Mouse (Mus musculus) intestine, embryonic 14.5 days (tissue): ENCODE results near the gene Oas1a. TPM values are rescaled to one million over a fixed set of nuclear protein-coding genes. Genes with fewer than 3 reads are reported as not detected.

Experiments
- ATAC-seq: fragments of 200-750 bp; cut with Nextera tagmentation; replicated peaks from 2 replicates; pipeline ENCODE4 v1.8.0; 2017; ENCODE audit warnings: low read depth, moderate number of reproducible peaks, moderate TSS enrichment, moderate library complexity; ENCODE audit not compliant: low FRiP score, low TSS enrichment
- DNase-seq: peaks from one replicate; pipeline ENCODE4 v3.0.0-alpha.2; 2018; ENCODE audit warnings: low spot score
- H3K27ac ChIP-seq: fragments of 300-500 bp; sonication (generic); 2 replicates; pipeline ENCODE4 v1.5.1; 2014; ENCODE audit warnings: low read depth, mild to moderate bottlenecking, control low read depth
- H3K27me3 ChIP-seq: fragments of 300-500 bp; sonication (generic); replicated peaks from 2 replicates; pipeline ENCODE4 v1.6.1; 2014; ENCODE audit warnings: low read length, control low read depth; ENCODE audit not compliant: control insufficient read depth, insufficient read depth
- H3K36me3 ChIP-seq: fragments of 300-500 bp; sonication (generic); 2 replicates; pipeline ENCODE4 v1.6.1; 2014; ENCODE audit warnings: low read length, control low read depth; ENCODE audit not compliant: control insufficient read depth, insufficient read depth
- H3K4me1 ChIP-seq: fragments of 300-500 bp; sonication (generic); replicated peaks from 2 replicates; pipeline ENCODE4 v1.6.1; 2014; ENCODE audit warnings: low read length, control low read depth, mixed read lengths; ENCODE audit not compliant: control insufficient read depth, insufficient read depth
- H3K4me2 ChIP-seq: fragments of 300-500 bp; sonication (generic); 2 replicates; pipeline ENCODE4 v1.6.1; 2014; ENCODE audit warnings: low read length
- H3K4me3 ChIP-seq: fragments of 300-500 bp; sonication (generic); 2 replicates; pipeline ENCODE4 v1.5.1; 2014; ENCODE audit warnings: low read depth, low read length, control low read depth, mixed read lengths
- H3K9ac ChIP-seq: fragments of 300-500 bp; sonication (generic); 2 replicates; pipeline ENCODE4 v1.6.1; 2014; ENCODE audit warnings: mild to moderate bottlenecking, low read length
- H3K9me3 ChIP-seq: fragments of 300-500 bp; sonication (generic); 2 replicates; pipeline ENCODE4 v1.6.1; 2016; ENCODE audit warnings: low read length, control low read depth; ENCODE audit not compliant: control insufficient read depth
- WGBS: fragments of 180-500 bp; shearing (Covaris S2); extraction: QIAGEN DNeasy Blood & Tissue Kit; methylation state at CpG from one replicate; pipeline ENCODE4 v1.1.7; 2014; 5-methylcytosine and 5-hydroxymethylcytosine counted together
- polyA plus RNA-seq: library from polyadenylated mRNA; unstranded; fragments of >200 nt; fragmentation: Nextera tagmentation; extraction: Ambion mirVana; gene quantifications from 2 replicates; pipeline ENCODE4 v1.2.1, GENCODE M21; 2014

Oas1a gene
- polyA plus RNA-seq, 1 experiment from 2014 or later, result 6.6 TPM

DNA sequence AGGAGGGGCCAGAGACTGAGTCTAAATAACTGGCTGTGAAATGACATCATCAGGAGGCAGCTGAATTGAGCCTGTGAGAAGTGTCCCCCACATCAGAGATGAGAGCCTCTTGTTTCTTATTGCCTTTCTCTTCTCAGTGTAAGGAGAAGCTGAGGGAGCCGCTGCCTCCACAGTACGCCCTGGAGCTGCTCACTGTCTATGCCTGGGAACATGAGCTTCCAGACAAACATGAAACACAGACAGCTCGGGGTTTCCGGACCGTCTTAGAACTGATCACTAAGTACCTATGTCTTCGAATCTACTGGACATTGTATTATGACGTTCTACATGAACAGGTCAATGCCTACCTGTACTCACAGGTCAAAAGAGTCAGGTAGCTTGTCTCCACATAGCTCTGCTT, 36.5 kb downstream of the Oas1a start:
- DNase-seq, result no peak
- ATAC-seq, result no peak
- H3K4me3 ChIP-seq, result no peak overlapping the region
- H3K27ac ChIP-seq, result no peak overlapping the region
- H3K4me1 ChIP-seq, result no peaks in the 10 kb centered on the region
- no peak overlapping the region for H3K9ac ChIP-seq
- H3K4me2 ChIP-seq, result no peak overlapping the region
- H3K9me3 ChIP-seq, result no peaks in the 10 kb centered on the region
- no peaks in the 10 kb centered on the region for H3K36me3 ChIP-seq
- no peaks in the 10 kb centered on the region for H3K27me3 ChIP-seq
- WGBS, result 74% methylated on average over 7 of the region's 7 CpGs

GRCm38 (mm10) chr5:120870081-120870480, 37.2 kb downstream of the Oas1a start:
- ATAC-seq, result no peak
- DNase-seq, result no peak
- Histone ChIP-seq H3K36me3 (no peaks in the 10 kb centered on the region), H3K9me3 (no peaks in the 10 kb centered on the region), H3K4me1 (no peaks in the 10 kb centered on the region), H3K4me2 (no peak overlapping the region), H3K27me3 (no peaks in the 10 kb centered on the region), H3K4me3 (no peak overlapping the region), H3K27ac (no peak overlapping the region), H3K9ac (no peak overlapping the region)
- 55% methylated on average over 3 of the region's 3 CpGs for WGBS

DNA sequence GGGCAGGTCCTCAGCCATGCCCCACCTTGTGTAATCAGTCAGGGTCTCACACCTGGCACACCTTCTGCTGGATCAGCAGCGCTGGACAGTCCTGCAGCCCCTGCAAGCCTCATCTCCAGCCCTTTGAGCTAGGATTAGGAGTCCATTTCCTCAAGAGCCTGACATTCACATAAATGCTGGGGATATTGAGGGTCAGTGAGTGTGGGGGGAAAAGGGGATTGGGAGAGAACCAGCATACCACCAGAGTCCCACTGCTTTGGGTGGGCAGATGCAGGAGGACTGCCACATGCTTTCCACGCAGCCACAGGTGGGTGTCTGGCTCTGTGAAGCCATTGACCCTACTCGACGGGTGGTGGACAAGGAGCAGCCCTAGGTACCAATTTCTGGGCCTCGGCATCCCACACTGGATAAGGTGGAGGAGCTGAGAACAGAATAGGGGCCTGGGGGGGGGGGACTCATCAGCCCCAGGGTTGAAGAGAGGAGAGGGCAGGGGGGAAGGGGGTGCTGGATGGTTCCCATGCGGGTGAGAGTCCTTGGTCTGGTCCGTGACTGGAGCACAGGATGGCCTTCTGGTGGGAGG, 37.8 kb downstream of the Oas1a start:
- no peak overlapping the region for H3K9ac ChIP-seq
- no peaks in the 10 kb centered on the region for H3K4me1 ChIP-seq
- ATAC-seq, result no peak
- no peaks in the 10 kb centered on the region for H3K9me3 ChIP-seq
- 82% methylated on average over 7 of the region's 7 CpGs for WGBS
- H3K27ac ChIP-seq, result no peak overlapping the region
- no peaks in the 10 kb centered on the region for H3K36me3 ChIP-seq
- no peak overlapping the region for H3K4me2 ChIP-seq
- no peak overlapping the region for H3K4me3 ChIP-seq
- DNase-seq, result no peak
- H3K27me3 ChIP-seq, result no peaks in the 10 kb centered on the region

DNA sequence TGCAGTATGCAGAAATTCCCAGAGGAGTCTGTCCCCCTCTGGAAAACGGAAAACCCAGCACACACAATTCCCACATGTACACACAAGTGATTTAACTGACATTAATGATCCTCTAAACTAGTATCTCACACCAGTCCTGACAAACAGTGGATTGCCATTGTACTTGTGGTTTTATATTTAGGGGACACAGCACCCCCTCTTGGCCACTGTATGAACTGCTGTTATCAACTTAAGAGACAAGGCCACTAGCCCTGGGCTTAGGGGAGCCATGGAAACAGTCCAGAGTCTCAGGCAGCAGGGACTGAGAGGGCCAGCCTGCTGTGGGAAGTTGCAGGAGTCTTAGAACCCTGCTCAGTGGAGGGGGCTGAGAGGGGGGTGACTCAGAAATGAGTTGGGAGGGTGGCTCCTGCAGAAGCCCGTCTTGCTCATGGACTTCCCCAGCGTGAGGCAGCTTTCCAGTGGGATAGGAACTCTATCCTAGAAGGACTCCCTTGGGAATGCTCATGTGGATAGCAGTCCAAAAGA, 41.9 kb downstream of the Oas1a start:
- Histone ChIP-seq H3K4me3 (no peak overlapping the region), H3K4me1 (no peaks in the 10 kb centered on the region), H3K9ac (no peak overlapping the region), H3K4me2 (no peak overlapping the region), H3K27ac (no peak overlapping the region), H3K27me3 (no peaks in the 10 kb centered on the region), H3K36me3 (no peaks in the 10 kb centered on the region), H3K9me3 (no peaks in the 10 kb centered on the region)
- 74% methylated on average over 3 of the region's 3 CpGs for WGBS
- DNase-seq, result peak; percentile 60
- ATAC-seq, result no peak

- Histone ChIP-seq H3K9me3 (no peaks in the 10 kb centered on the region), H3K27ac (no peak within 1 kb of the TSS), H3K9ac (no peak within 1 kb of the TSS), H3K4me2 (no peak within 1 kb of the TSS), H3K4me1 (no peaks in the 10 kb centered on the region), H3K4me3 (no peak within 1 kb of the TSS), H3K36me3 (no peaks in the 10 kb centered on the region), H3K27me3 (no peaks in the 10 kb centered on the region)
- ATAC-seq, result no peak
- 39% methylated on average over 4 of the region's 4 CpGs for WGBS
- no peak for DNase-seq
These were observed 46.2 kb downstream of the Oas1a start, which contains the start of gene Oas1h for GRCm38 (mm10) chr5:120861121-120861520. Oas1h (plus strand) TSS chr5:120861421.

GRCm38 (mm10) chr5:120859241-120859640, 48.1 kb downstream of the Oas1a start:
- Histone ChIP-seq H3K4me2 (no peak overlapping the region), H3K27ac (no peak overlapping the region), H3K4me3 (no peak overlapping the region), H3K27me3 (no peaks in the 10 kb centered on the region), H3K4me1 (no peaks in the 10 kb centered on the region), H3K9me3 (0 out of 2 replicates have a peak, but pooled peaks cover 3% of the 10 kb centered on the region), H3K36me3 (no peaks in the 10 kb centered on the region), H3K9ac (no peak overlapping the region)
- WGBS, result 90% methylated on average over 2 of the region's 2 CpGs
- DNase-seq (no peak), ATAC-seq (no peak)

- H3K4me1 ChIP-seq, result no peaks in the 10 kb centered on the region
- no peaks in the 10 kb centered on the region for H3K27me3 ChIP-seq
- DNase-seq (no peak), ATAC-seq (no peak)
- H3K9me3 ChIP-seq, result 0 out of 2 replicates have a peak, but pooled peaks cover 5% of the 10 kb centered on the region
- no peak overlapping the region for H3K4me2 ChIP-seq
- H3K36me3 ChIP-seq, result no peaks in the 10 kb centered on the region
- WGBS, result 64% methylated on average over 3 of the region's 3 CpGs
- no peak overlapping the region for H3K9ac ChIP-seq
- no peak overlapping the region for H3K27ac ChIP-seq
- H3K4me3 ChIP-seq, result no peak overlapping the region
These were observed 57.7 kb downstream of the Oas1a start for GRCm38 (mm10) chr5:120849601-120850136.

DNA sequence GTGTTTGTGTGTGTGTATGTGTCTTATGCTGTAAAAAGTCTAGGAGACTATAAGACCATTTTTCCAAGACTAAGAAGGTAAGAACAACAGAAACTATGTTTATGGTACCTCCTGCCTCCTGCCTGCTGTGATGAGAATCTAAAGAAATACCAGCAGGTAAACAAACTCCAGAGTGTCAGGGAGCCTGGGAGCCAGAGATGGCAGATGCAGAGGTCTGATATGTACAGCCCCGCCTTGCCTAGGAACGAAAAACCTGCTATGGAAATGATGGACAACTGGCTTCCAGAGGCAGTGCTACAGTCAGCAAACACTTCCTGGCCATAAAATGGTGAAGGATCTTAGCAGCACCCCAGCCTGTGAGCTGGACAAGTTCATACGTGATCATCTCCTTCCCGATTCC, 60.3 kb downstream of the Oas1a start, which contains the start of gene Oas1f:
Gene Oas1f (plus strand): TSS at position 301 of the 400 bp plus-strand sequence.
- H3K4me2 ChIP-seq, result no peak within 1 kb of the TSS
- no peak for ATAC-seq
- H3K27ac ChIP-seq, result no peak within 1 kb of the TSS
- WGBS, result 43% methylated on average over 4 of the region's 4 CpGs
- no peak for DNase-seq
- H3K9ac ChIP-seq, result no peak within 1 kb of the TSS
- H3K4me1 ChIP-seq, result no peaks in the 10 kb centered on the region
- H3K27me3 ChIP-seq, result no peaks in the 10 kb centered on the region
- H3K4me3 ChIP-seq, result no peak within 1 kb of the TSS
- H3K36me3 ChIP-seq, result no peaks in the 10 kb centered on the region
- no peaks in the 10 kb centered on the region for H3K9me3 ChIP-seq
